Mouse (Mus musculus): ENCODE data around the gene Serf1. TPM values are rescaled to one million over a fixed set of nuclear protein-coding genes. Genes with fewer than 3 reads are reported as not detected.
"Not testable (repeated sequence)": the region's sequence is repeated elsewhere in the genome, so short reads cannot be mapped to it uniquely, and the experiment has no call there.

The Serf1 gene
- polyA plus RNA-seq, 1 experiment from 2014 or later = 146 TPM

DNA sequence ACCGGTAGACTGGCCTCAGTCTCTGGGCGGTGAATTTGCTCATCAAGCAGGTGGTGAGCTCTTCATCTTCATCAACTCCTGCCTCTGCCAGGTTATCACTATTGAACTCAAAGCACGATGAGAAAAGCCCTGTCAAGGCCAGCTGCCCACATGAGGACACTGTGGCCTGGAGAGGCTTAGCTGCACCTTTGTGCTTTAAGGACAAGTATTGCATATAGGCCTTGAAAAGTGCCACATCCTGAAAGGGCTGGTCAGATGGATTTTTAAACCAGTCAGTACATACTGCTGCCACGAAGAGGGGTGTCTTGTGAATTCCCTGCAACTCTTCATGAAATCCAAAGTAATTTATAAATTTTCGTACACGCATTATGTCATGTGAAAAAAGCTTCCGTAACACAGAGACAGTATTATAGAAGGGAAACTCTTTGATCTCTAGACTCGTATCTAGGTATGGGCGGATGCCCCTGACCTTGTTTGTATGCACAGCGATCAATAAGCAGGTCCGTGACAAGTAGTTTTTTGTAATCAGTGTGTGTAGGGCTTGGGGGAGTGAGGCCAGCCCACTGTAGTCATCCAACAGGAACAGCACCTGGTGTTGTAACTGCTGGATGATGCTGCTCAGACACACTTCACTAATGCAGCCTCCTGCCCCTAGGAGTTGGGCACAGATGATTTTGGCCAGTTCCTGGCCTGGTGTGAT lies 53.5 kb downstream of the Serf1 start:
- H3K9me3 ChIP-seq (ENCODE audit: control insufficient read depth, low read length); H3K27ac ChIP-seq (replicated peaks in 1 of 2; ENCODE audit: control insufficient read depth in 1 of 2, insufficient read depth in 1 of 2, low read depth in 2 of 2, low read length in 2 of 2); H3K27me3 ChIP-seq (ENCODE audit: control insufficient read depth, insufficient read depth, low read length); H3K9ac ChIP-seq (ENCODE audit: low read length); H3K4me2 ChIP-seq (ENCODE audit: low read length); H3K4me3 ChIP-seq (ENCODE audit: control insufficient read depth in 1 of 2, insufficient read depth in 1 of 2, low read depth in 1 of 2, low read length in 2 of 2); H3K4me1 ChIP-seq (ENCODE audit: control insufficient read depth in 2 of 2, insufficient read depth in 2 of 2, low read length in 2 of 2); H3K36me3 ChIP-seq (ENCODE audit: control insufficient read depth, insufficient read depth, low read length); ATAC-seq (ENCODE audit: insufficient number of reproducible peaks, insufficient read depth, low FRiP score, low read depth): not testable (repeated sequence)
- WGBS = 82% methylated on average over 11 of the region's 11 CpGs

DNA sequence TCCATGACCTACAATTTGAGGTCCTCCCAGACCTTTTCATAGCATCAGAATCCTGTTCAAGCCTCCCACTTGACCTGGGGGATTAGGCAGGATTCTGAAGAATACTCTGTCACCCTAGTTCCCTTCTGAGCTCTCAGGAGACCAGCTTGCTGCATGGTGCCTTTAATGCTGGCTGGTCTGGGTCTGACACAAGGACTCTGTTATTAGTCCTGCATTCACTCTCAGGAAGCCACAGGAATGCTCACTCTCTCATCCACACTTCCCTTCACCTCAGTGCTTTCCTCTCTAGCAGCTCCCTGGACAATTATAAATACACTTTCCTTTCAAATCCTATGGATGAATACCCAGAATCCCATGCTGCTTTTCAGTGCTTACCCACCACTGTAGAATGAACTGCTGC lies 54.7 kb downstream of the Serf1 start:
- not testable (repeated sequence) for H3K9me3 ChIP-seq (ENCODE audit: control insufficient read depth, low read length); H3K4me1 ChIP-seq (ENCODE audit: control insufficient read depth in 2 of 2, insufficient read depth in 2 of 2, low read length in 2 of 2); H3K27ac ChIP-seq (replicated peaks in 1 of 2; ENCODE audit: control insufficient read depth in 1 of 2, insufficient read depth in 1 of 2, low read depth in 2 of 2, low read length in 2 of 2); H3K4me3 ChIP-seq (ENCODE audit: control insufficient read depth in 1 of 2, insufficient read depth in 1 of 2, low read depth in 1 of 2, low read length in 2 of 2); H3K9ac ChIP-seq (ENCODE audit: low read length); ATAC-seq (ENCODE audit: insufficient number of reproducible peaks, insufficient read depth, low FRiP score, low read depth); H3K4me2 ChIP-seq (ENCODE audit: low read length); H3K36me3 ChIP-seq (ENCODE audit: control insufficient read depth, insufficient read depth, low read length); H3K27me3 ChIP-seq (ENCODE audit: control insufficient read depth, insufficient read depth, low read length)

Other genes with a start within 250 kb of the Serf1 start
- 0.68 TPM in 1 of 2 replicates, not detected in the other for gene Cartpt, start 206.9 kb upstream of the Serf1 start, polyA plus RNA-seq (2014; fragmentation: Nextera tagmentation; extraction: Ambion mirVana)
- gene Mccc2, start 92.4 kb upstream of the Serf1 start, polyA plus RNA-seq (2014; fragmentation: Nextera tagmentation; extraction: Ambion mirVana) = 27.5 and 29.2 TPM in 2 replicates
- 14.6 and 21.9 TPM in 2 replicates for gene Bdp1, start 3.9 kb upstream of the Serf1 start, polyA plus RNA-seq (2014; fragmentation: Nextera tagmentation; extraction: Ambion mirVana)
- 29.5 and 32.9 TPM in 2 replicates for gene Smn1, start 16.8 kb downstream of the Serf1 start, polyA plus RNA-seq (2014; fragmentation: Nextera tagmentation; extraction: Ambion mirVana)
- gene Naip2, start 94.1 kb downstream of the Serf1 start, polyA plus RNA-seq (2014; fragmentation: Nextera tagmentation; extraction: Ambion mirVana) = 0.23 and 0.24 TPM in 2 replicates
- 0.20 and 0.22 TPM in 2 replicates for gene Naip5, start 138.3 kb downstream of the Serf1 start, polyA plus RNA-seq (2014; fragmentation: Nextera tagmentation; extraction: Ambion mirVana)
- 0.08 and 0.20 TPM in 2 replicates for gene Naip6, start 209.7 kb downstream of the Serf1 start, polyA plus RNA-seq (2014; fragmentation: Nextera tagmentation; extraction: Ambion mirVana)